In the genomic region with DNA sequence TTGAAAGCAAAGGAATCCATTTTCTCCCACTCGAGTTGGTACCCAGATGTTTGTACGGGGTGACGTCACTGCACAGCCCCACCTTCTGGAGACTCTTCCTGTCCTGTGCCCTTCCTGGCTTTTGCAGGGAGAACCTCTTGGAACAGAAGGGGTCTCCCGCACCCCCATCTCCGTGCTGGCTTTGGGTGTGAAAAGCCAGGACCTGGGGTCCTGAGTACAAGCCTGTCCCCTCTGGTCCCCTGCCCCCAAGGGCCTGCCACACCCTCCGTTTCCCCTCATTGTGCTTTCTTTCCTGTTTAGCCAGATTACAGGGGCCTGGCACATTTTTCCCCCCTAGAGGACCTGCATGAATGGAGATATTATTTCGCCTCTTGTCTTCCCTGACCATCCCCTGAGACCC, we compare ENCODE assay signal across 8 mouse cellular contexts. TPM values are rescaled to one million over a fixed set of nuclear protein-coding genes. Genes with fewer than 3 reads are reported as not detected.
DNase-seq lines count a peak whose midpoint lies in the region; ATAC-seq lines count a peak whose summit lies in the region.

No protein-coding gene starts in this region.

- intact Hi-C loops in heart, postnatal 25 days (cut with DNase I): no loop called here

- H3K27me3 ChIP-seq in midbrain, embryonic 15.5 days (replicated peaks): no peaks in the 10 kb centered on the region

- WGBS in midbrain, embryonic 15.5 days: 41% methylated on average over 7 of the region's 7 CpGs

- H3K4me3 ChIP-seq in midbrain, embryonic 15.5 days: no peak overlapping the region

- peaks cover 37% of the 10 kb centered on the region for H3K4me1 ChIP-seq in midbrain, embryonic 15.5 days

- no peak overlapping the region for H3K9ac ChIP-seq in midbrain, embryonic 15.5 days

- H3K4me2 ChIP-seq in midbrain, embryonic 15.5 days: no peak overlapping the region

- H3K9me3 ChIP-seq in midbrain, embryonic 15.5 days: no peaks in the 10 kb centered on the region

- DNase-seq in adrenal gland, postnatal 14 days: peak; percentile 36
- DNase-seq in adrenal gland, postnatal 4 days (ENCODE audit: low spot score in 2 of 2): no peak
- peak; percentile 69 for DNase-seq in heart, postnatal 25 days (ENCODE audit: low spot score)
- DNase-seq in kidney, postnatal 4 days: peak; percentile 43 to 58
- DNase-seq in ovary, postnatal 14 days (ENCODE audit: low spot score): no peak
- DNase-seq in urinary bladder, postnatal 14 days (ENCODE audit: low spot score): no peak

- H3K27ac ChIP-seq in midbrain, embryonic 15.5 days: peak overlapping the region; percentile 26; the same call in 1 of the 2 replicates

- no peaks in the 10 kb centered on the region for H3K36me3 ChIP-seq in midbrain, embryonic 15.5 days (replicated peaks)

- no peak for ATAC-seq in midbrain, embryonic 15.5 days (replicated peaks)
- ATAC-seq in megakaryocyte, adult 5-6 weeks (ENCODE audit: poor library complexity, severe bottlenecking): no peak

RNA-seq across cellular contexts. Expression of a gene that starts 58.0 kb away (rescaled TPM):
- total RNA-seq in adrenal gland, postnatal 14 days (2021): 202 and 263 TPM in 2 replicates
- 100 to 1,000 TPM; 279 to 303 TPM for total RNA-seq in adrenal gland, postnatal 4 days (2021)
- total RNA-seq in heart, postnatal 25 days (2021): 100 to 1,000 TPM in 1 of 2 experiments, 10 to 100 TPM in 1; 91.2 to 111 TPM
- 20.7 and 23.1 TPM in 2 replicates for polyA plus RNA-seq in midbrain, embryonic 15.5 days (2015; fragmentation: Nextera tagmentation; extraction: Ambion mirVana)
- 19.7 and 25.4 TPM in 2 replicates for total RNA-seq in megakaryocyte, adult 5-6 weeks (2015)
- 12.5 and 15.9 TPM in 2 replicates for total RNA-seq in megakaryocyte, adult 5-6 weeks (2017)

Comparison
In these comparisons a context has a peak if more than half of its experiments do, and no peak if none do; other contexts are left out.
1. DNase-seq: peak in adrenal gland, postnatal 14 days (single experiment), heart, postnatal 25 days (single experiment) and kidney, postnatal 4 days (2 of 2); none in adrenal gland, postnatal 4 days (0 of 2), ovary, postnatal 14 days (single experiment) and urinary bladder, postnatal 14 days (single experiment).